Mouse (Mus musculus) adrenal gland, adult 2 months (tissue): ENCODE data around the gene Zswim2. TPM values are rescaled to one million over a fixed set of nuclear protein-coding genes. Genes with fewer than 3 reads are reported as not detected.
"Not testable (repeated sequence)": the region's sequence is repeated elsewhere in the genome, so short reads cannot be mapped to it uniquely, and the experiment has no call there.

Experiments
- DNase-seq: peaks from one replicate; pipeline ENCODE4 v3.0.0; 2021
- long read RNA-seq: library from polyadenylated mRNA; stranded (forward); transcript quantifications from one replicate; pipeline ENCODE4 v2.0.0, GENCODE M21; 2021
- polyA plus RNA-seq: library from polyadenylated mRNA; depleted of rRNA; stranded (reverse); fragments of >200 nt; gene quantifications from 2 replicates; pipeline ENCODE4 v1.2.3, GENCODE M21; 2012; rRNA removed
- total RNA-seq, 2 experiments: library from RNA; stranded (reverse); gene quantifications; 2 replicates each; pipeline ENCODE4 v1.2.3; 2021

The Zswim2 gene
- total RNA-seq (not detected), polyA plus RNA-seq (not detected in 2 replicates)
- long read RNA-seq = 0 reads

- DNase-seq = peak; percentile 8
Measured at GRCm38 (mm10) chr2:83940931-83941361, at the start of gene Zswim2. Zswim2 (minus strand) TSS chr2:83941228.

- not testable (repeated sequence) for DNase-seq
Measured at GRCm38 (mm10) chr2:83990253-83990652, 49.2 kb upstream of the Zswim2 start, which contains the start of gene Gm13691. Gm13691 (plus strand) TSS chr2:83990553.

GRCm38 (mm10) chr2:83984443-83984842 is 43.4 kb upstream of the Zswim2 start, which contains the start of gene Gm13697:
Gm13697 (plus strand) TSS chr2:83984743.
- not testable (repeated sequence) for DNase-seq

- DNase-seq = not testable (repeated sequence)
Measured at GRCm38 (mm10) chr2:83978633-83979032, 37.6 kb upstream of the Zswim2 start, which contains the start of gene Gm13694. Gm13694 (plus strand) TSS chr2:83978933.

GRCm38 (mm10) chr2:83972823-83973222 is 31.8 kb upstream of the Zswim2 start, which contains the start of gene Gm13696:
Gm13696 (plus strand) TSS chr2:83973123.
- not testable (repeated sequence) for DNase-seq

- not testable (repeated sequence) for DNase-seq
Measured at GRCm38 (mm10) chr2:83967013-83967412, 26.0 kb upstream of the Zswim2 start, which contains the start of gene Gm13695. Gm13695 (plus strand) TSS chr2:83967313.

- DNase-seq = not testable (repeated sequence)
Measured at GRCm38 (mm10) chr2:83961203-83961602, 20.2 kb upstream of the Zswim2 start, which contains the start of gene Gm13693. Gm13693 (plus strand) TSS chr2:83961503.

- DNase-seq = not testable (repeated sequence)
Measured at GRCm38 (mm10) chr2:83955393-83955792, 14.4 kb upstream of the Zswim2 start, which contains the start of gene Gm13698. Gm13698 (plus strand) TSS chr2:83955693.

GRCm38 (mm10) chr2:83941792-83942191 is 764 bp upstream of the Zswim2 start:
- DNase-seq = no peak

GRCm38 (mm10) chr2:83941378-83941777 is 350 bp upstream of the Zswim2 start:
- DNase-seq = no peak

GRCm38 (mm10) chr2:83929478-83930088 is 11.4 kb downstream of the Zswim2 start:
- DNase-seq = no peak

- no peak for DNase-seq
Measured at GRCm38 (mm10) chr2:83901896-83902540, 39.0 kb downstream of the Zswim2 start.

GRCm38 (mm10) chr2:83893701-83894100 is 47.3 kb downstream of the Zswim2 start:
- no peak for DNase-seq

- DNase-seq = no peak
Measured at GRCm38 (mm10) chr2:83883850-83884420, 57.1 kb downstream of the Zswim2 start.

Other genes with a start within 250 kb of the Zswim2 start
- gene Itgav, start 216.8 kb downstream of the Zswim2 start, total RNA-seq = 100 to 1,000 TPM; 127 to 133 TPM
- 196 and 209 TPM in 2 replicates for gene Itgav, start 216.8 kb downstream of the Zswim2 start, polyA plus RNA-seq
- gene Fam171b, start 128.6 kb downstream of the Zswim2 start, total RNA-seq = 1 to 10 TPM; 4.2 to 5.9 TPM
- 1.0 and 1.3 TPM in 2 replicates for gene Fam171b, start 128.6 kb downstream of the Zswim2 start, polyA plus RNA-seq
- 1 to 10 TPM; 1.1 to 1.5 TPM for gene Gm13698, start 14.5 kb upstream of the Zswim2 start, total RNA-seq
- not detected in 2 replicates for gene Gm13698, start 14.5 kb upstream of the Zswim2 start, polyA plus RNA-seq
- 1 to 10 TPM; 1.1 to 1.5 TPM for gene Gm13693, start 20.3 kb upstream of the Zswim2 start, total RNA-seq
- not detected in 2 replicates for gene Gm13693, start 20.3 kb upstream of the Zswim2 start, polyA plus RNA-seq
- gene Gm13695, start 26.1 kb upstream of the Zswim2 start, total RNA-seq = 1 to 10 TPM in 1 of 2 experiments, not detected in 1; 1.1 TPM
- not detected in 2 replicates for gene Gm13695, start 26.1 kb upstream of the Zswim2 start, polyA plus RNA-seq
- gene Gm13696, start 31.9 kb upstream of the Zswim2 start, total RNA-seq = 1 to 10 TPM; 1.1 to 1.5 TPM
- not detected in 2 replicates for gene Gm13696, start 31.9 kb upstream of the Zswim2 start, polyA plus RNA-seq
- 1 to 10 TPM; 1.1 to 1.5 TPM for gene Gm13694, start 37.7 kb upstream of the Zswim2 start, total RNA-seq
- not detected in 2 replicates for gene Gm13694, start 37.7 kb upstream of the Zswim2 start, polyA plus RNA-seq
- gene Gm13697, start 43.5 kb upstream of the Zswim2 start, total RNA-seq = 1 to 10 TPM; 1.1 to 1.5 TPM
- not detected in 2 replicates for gene Gm13697, start 43.5 kb upstream of the Zswim2 start, polyA plus RNA-seq
- gene Gm13691, start 49.3 kb upstream of the Zswim2 start, total RNA-seq = 1 to 10 TPM; 1.1 to 1.5 TPM
- not detected in 2 replicates for gene Gm13691, start 49.3 kb upstream of the Zswim2 start, polyA plus RNA-seq